Mouse (Mus musculus): ENCODE measurements at regions not wholly inside any gene's neighbourhood (a gene's known extent, or its start where the extent isn't known, plus 50 kb on each side); places are given as distances from the start of the nearest gene placed in this dataset.

DNA sequence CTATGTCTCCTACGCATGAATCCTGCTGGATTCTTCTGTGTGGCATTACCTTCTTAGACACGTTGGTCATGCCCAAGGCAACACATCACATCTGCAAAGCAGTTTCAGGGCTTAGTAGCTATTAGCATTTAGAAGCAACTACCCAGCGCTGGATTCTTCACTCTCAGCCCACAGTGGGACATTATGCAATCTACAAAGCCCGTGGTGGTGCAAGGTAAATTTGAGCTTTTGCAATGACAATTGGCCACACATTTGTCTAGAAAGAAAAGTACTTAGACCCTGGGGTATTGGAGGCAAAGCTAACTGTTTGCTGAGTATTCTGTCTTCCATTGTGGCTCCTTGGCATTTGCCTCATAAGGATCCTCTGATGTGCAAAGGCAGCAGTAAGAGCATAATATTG lies 144.5 kb upstream of the Krr1 start:
- TF ChIP-seq GATA1 (IDR thresholded peaks at IDR 0.05; ENCODE audit: low read length): no peak

DNA sequence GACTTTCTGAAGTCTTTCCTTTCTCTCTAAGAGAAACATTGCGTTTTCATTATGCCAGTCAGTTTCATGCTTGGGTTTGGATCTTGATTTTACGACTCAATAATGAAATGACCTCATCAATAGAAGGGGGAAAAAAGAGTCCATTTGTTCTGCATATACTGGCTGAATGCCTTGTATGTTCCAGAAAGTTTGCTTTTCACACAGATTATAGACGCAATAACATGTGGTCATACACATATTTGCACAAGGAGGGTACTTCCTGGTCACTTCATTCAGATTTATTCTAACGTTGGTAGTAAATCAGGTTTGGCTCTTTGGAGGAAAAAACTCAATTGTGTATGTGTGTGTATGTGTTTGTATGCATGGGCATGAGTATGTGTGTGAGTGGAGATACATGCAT lies 143.9 kb upstream of the Krr1 start:
- no peak for TF ChIP-seq GATA1 (IDR thresholded peaks at IDR 0.05; ENCODE audit: low read length)

DNA sequence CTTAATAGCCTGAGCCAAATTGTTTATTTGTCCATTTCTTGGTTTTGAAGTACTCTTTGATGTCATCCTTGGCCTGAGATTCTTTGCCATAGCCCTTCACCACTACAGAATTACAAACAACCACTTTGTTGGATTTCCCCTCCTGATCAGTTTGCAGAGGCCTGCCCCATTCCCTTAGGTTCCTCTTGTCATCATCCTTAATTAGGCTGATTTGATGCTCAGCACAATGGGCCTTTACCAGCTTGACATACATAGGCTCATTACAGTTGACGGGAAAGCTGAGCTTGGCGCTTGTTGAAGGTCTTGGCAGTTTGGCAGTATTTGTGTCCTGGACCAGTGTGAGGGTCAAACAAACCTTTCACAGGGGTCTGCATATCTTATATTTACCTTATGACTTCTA lies 143.2 kb upstream of the Krr1 start:
- no peak for TF ChIP-seq GATA1 (IDR thresholded peaks at IDR 0.05; ENCODE audit: low read length)

DNA sequence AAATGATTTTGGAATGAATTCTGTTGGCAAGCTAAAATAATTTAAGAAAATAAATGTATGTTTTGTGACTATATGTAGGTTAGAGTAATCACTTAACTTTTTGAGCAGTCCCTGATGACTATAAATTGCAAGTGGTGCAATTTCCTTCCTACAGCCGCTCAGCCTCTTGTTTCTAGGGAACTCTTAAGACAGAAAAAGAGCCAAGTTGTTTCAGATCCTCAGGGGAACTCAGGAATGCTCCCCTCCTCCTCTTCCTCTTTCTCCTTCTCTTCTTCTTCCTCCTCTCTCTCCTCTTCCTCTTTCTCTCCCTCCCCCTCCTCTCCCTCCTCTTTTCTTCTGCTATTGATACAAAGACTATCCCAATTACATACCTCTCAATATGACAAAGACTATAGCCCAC lies 141.4 kb upstream of the Krr1 start:
- no peak for TF ChIP-seq GATA1 (IDR thresholded peaks at IDR 0.05; ENCODE audit: low read length)

DNA sequence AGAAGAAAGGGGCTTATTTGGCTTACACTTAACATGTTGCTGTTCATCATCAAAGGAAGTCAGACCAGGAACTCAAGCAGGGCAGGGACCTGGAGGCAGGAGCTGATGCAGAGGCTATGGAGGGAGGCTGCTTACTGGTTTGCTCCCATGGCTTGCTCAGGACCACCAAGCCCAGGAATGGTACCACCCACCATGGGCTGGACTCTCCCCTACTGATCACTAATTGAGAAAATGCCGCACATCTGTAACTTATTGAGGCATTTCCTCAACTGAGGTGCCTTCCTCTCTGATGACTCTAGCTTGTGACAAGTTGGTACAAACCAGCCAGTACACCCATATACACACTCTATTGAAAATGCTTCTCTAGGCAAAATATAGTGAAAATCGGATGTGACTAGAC lies 138.9 kb upstream of the Krr1 start:
- no peak for TF ChIP-seq GATA1 (IDR thresholded peaks at IDR 0.05; ENCODE audit: low read length)

DNA sequence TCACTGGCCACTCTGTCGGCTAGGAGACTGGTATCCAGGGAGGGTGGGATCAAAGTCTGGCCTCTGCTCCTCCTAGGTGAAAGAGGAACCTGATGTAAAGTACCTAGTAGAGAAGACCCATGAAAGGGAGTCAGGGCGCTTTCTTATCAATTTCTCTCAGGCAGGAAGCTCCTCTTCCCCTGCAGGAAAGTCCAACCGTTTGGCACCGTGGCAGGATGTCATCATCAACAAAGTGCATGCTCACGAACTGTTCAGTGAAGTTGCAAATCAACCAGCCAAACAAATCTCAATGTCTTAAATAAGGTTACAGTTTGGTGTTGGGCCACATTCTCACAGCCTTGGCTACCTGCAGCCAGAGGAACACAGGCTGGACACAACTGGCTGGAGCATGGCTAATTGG lies 138.2 kb upstream of the Krr1 start:
- TF ChIP-seq GATA1 (IDR thresholded peaks at IDR 0.05; ENCODE audit: low read length): no peak

DNA sequence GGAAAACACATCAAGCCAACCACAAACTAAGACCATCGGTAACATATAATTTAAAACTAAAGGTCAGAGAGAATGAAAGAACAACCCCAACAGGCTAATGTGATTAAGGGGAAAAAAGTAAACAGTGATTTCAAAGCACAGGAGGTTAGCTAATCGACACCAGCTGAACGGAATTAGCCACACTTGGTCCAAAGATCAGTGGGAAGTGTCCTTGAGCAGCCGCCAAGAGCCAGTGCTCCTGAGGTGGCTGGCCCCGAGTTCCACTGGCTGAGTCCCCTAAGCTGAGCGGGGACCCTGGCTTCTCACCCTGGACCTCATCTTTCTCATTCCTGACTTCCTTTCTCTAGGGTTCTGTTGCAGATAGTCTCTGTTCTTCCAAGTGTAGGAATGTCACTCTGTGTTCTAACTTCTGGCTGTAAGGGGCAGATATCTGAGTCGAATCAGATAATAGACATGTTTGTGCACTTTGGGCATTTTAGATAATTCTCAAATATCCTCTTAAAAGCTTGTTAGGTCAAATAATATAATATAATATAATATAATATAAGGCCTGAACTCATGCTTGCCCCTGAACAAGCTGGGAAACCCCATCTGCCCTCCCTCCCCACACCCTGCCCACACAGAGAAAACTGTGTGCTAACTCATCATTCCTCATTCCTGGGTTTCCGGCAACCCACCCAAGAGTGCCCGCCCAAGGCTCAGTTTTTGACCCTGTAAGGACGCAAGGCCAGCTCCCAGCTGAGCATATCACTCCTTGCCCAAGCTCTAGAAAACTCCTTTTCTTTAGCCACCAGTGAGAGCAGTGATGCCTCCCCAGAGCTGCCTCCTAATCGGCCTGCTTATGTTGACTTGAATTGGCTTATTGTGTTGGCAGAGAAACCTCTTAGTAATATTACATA lies 137.3 kb upstream of the Krr1 start:
- TF ChIP-seq GATA1 (IDR thresholded peaks at IDR 0.05; ENCODE audit: low read length): no peak

DNA sequence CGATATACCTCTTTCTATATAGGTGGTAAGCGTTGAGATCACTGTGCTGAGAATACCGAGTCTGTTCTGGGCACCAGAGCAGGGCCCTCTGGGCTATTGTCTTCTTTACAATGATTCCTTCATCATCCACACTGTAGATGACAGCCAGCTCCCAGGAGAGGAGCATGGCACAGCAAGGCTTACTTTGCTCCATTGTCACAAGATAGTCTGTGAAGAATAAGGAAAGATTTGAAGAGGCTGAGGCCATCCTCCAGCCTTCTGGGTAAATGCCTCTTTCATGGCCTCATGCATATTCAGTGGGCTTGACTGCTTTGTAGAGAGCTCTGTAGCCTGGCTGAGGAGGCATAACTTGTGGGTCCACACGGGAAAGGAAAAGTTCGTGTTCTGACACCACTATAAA lies 136.3 kb upstream of the Krr1 start:
- TF ChIP-seq GATA1 (IDR thresholded peaks at IDR 0.05; ENCODE audit: low read length): no peak

DNA sequence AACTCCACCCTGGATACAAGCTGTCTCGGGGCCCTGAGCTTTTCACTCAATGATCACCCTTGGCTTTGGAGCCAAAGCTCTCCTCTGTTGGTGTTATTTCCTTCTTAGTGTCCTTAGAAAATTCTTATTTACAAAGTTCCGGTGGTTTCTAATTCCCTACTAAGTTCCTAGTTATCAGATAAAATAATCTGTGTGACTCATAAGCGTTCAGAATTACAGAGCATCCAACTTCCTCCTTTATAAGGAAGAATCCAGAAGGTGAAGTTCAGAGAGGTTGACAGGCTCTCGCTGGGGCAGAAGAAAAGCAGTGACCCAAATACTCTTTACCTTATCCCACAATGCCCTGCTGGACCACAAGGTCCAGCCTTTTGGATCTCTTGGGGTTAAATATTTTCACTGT lies 135.7 kb upstream of the Krr1 start:
- TF ChIP-seq GATA1 (IDR thresholded peaks at IDR 0.05; ENCODE audit: low read length): no peak

DNA sequence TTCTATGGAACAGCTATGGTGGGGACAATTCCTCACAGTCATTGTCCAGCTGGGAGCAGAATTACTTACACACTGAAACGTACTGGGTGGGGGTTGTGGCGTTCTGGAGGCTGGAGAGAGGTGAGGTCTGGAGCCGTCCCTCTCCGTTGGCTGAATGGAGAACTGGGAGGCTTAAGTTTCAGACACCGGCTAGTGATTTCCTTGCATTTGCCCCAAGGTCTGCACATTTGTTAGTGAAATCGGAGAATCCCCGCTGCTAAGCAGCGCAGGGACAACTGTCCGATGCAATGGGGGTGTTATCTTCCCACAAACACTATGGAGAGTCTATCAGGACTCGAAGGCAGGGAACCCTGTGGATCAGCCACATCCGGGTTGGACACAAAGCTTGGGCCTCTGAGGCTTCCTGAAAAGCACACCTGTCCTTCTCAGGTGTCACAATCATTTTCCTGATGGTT lies 130.1 kb upstream of the Krr1 start:
- no peak for TF ChIP-seq GATA1 (IDR thresholded peaks at IDR 0.05; ENCODE audit: low read length)

DNA sequence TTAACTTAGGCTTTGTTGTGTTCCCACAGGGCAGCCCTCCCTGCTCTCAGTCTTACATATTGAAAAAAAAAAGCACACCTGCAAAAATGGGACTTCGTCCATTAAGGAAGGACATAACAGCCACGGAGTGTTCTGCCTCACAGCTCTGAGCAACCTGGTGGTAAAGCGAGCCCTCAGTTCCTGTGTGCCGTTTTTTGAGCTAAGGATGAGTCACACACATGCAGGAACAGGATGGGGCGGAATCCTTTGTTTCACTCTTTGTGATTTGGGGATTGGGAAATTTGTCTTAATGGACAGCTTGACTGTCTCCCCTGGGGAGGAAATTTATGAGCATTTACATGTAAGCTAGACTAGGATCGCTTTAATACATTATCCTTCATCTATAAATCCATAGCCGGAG lies 129.6 kb upstream of the Krr1 start:
- TF ChIP-seq GATA1 (IDR thresholded peaks at IDR 0.05; ENCODE audit: low read length): no peak

DNA sequence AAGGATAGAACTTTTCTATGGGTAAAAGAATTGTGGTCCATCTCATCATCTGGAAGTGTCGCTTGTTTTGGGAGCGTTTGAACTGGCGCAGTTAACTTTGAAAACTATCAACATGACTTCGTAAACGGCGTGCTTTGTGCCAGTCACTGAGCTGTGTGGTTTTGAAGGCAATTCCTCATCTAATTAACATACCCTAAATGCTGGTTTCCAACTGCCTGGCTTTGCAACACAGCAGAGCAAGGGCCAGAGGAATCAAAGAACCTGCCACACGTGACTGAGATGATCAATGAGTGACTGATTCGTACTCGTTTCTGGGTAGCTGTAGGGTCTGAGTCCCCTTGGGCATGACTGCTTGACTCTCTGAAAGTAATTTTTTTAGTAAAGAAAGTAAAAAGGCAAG lies 129.2 kb upstream of the Krr1 start:
- TF ChIP-seq GATA1 (IDR thresholded peaks at IDR 0.05; ENCODE audit: low read length): no peak

DNA sequence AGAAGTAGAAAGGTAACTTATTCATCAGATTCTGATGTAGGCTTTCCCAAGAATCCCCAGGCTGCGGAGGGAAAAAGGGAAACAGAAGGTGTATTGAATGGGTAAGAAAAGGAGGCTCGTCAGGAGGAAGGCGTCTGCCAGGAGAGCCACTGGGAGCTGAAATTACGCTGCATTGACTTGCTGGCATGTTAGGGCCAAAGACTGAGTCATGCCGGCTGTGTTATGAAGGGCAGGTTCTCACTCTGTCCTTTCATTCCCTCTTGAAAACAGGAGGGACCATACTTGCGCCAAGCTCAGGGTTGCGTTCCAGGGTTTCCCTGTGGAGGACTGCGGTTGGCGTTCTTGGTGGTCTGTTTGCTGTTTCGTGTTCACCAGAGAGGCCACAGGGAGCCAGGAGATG lies 128.3 kb upstream of the Krr1 start:
- TF ChIP-seq GATA1 (IDR thresholded peaks at IDR 0.05; ENCODE audit: low read length): no peak

DNA sequence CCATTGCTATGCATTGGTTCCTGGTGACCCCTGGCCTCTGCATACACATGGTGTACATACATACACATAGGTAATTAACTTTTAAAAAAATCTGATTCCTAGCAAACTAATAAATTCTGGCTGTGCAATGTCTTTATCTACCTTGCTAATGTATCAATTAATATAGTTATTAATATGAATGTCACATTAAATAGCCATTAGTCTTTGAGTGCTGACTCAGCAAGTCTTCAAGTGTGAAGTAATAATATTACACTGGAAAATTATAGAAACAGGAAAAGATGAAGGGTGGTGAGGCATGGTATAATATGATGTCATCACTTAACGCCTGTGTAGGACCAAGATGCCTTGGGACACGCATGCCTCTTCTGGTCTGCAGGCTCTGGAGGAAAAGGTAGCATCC lies 126.5 kb upstream of the Krr1 start:
- TF ChIP-seq GATA1 (IDR thresholded peaks at IDR 0.05; ENCODE audit: low read length): no peak

DNA sequence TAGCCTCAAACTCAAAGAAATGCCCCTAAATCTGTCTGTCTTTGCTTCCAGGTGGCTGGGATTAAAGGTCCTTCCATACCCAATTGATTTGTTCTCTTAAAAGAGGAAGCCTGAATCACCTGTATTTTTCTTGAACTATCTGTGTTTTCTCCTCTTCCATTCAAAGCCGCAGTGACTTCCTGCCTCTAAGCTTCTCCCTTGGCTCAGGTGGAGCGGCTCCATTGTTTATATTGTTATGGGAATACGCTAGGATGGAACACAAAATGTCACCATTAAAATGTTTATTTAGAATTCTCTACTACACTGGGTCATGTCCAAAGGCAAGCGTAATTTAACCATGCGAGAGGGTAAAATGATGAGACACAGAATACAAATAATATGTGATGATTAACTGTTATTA lies 118.2 kb upstream of the Krr1 start:
- TF ChIP-seq GATA1 (IDR thresholded peaks at IDR 0.05; ENCODE audit: low read length): no peak

DNA sequence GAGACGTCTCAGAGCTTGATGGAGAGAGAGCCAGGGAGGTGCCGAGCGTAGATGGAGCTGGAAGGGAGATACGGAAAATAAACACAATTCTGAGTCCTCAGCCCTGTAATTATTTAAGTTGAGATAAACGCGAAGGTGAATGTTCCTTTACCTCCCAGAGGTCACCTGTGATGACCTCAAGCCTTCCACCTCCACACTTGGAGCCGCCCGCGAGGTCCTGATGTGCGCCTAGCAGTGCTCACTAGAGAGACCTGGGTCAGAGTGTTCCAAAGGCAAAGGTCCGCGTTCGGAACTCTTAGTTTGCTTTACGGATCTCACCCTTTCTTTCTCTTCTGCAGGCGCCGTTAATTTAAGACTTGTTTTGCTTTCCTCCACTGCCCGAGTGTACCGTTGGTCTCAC lies 117.0 kb upstream of the Krr1 start:
- no peak for TF ChIP-seq GATA1 (IDR thresholded peaks at IDR 0.05; ENCODE audit: low read length)

DNA sequence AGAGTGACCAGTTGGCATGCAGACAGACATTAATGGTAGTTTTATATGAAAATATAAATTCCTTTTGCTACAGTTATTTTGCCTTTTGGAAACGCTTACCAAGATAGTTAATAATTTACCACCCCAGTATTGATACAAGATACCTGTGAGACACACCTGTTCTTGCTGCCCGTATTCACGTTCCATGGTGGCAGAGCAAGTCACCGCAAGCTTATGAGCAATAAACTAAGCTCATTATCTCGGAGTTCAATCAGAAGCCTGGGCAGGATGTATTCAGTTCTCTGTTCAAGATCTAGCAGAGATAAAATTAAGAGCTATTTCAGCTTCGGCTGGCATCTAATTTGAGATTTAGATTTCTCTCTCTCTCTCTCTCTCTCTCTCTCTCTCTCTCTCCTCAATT lies 114.1 kb upstream of the Krr1 start:
- TF ChIP-seq GATA1 (IDR thresholded peaks at IDR 0.05; ENCODE audit: low read length): no peak
